Mouse (Mus musculus): ENCODE measurements around the gene Tmem80.

DNA sequence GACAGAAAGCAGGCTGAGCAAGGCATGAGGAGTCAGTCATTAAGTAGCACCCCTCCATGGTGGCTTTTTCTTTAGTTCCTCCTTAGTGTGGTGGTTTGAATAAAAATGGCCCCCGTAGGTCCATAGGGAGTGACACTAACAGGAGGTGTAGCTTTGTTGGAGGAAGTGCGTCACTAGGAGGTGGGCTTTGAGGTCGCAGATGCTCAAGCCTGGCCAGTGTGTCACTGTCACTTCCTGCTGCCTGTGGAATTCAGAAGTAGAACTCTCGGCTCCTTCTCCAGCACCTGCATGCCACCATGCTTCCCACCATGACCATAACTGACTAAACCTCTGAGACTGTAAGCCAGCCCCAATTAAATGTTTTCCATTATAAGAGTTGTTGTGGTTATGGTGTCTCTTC lies 39.8 kb downstream of the Tmem80 start:
- TF ChIP-seq CTCF (IDR thresholded peaks at IDR 0.05; ENCODE audit: extremely low read depth, insufficient read depth, insufficient read length, insufficient replicate concordance) (no peak), POLR2A (IDR thresholded peaks at IDR 0.05; ENCODE audit: low read depth, low read length) (no peak)
